Mouse (Mus musculus) c-Kit-positive CD71-negative TER-119-negative erythroid progenitor cells, embryonic 14.5 days (primary cell): ENCODE results near the gene Lyz1.
"Not testable (repeated sequence)": the region's sequence is repeated elsewhere in the genome, so short reads cannot be mapped to it uniquely, and the experiment has no call there.

Experiments
- DNase-seq: peaks from one replicate; pipeline ENCODE4 v3.0.0-alpha.2; 2013; ENCODE audit warnings: low read depth

The Lyz1 gene

GRCm38 (mm10) chr10:117287226-117287850, 5.3 kb downstream of the Lyz1 start:
- DNase-seq: no peak

- DNase-seq: no peak
Observed at GRCm38 (mm10) chr10:117286366-117286970, 6.2 kb downstream of the Lyz1 start.

- not testable (repeated sequence) for DNase-seq
Observed at GRCm38 (mm10) chr10:117285584-117285983, 7.1 kb downstream of the Lyz1 start.

- no peak for DNase-seq
Observed at GRCm38 (mm10) chr10:117284578-117285520, 7.8 kb downstream of the Lyz1 start.

GRCm38 (mm10) chr10:117283871-117284577, 8.6 kb downstream of the Lyz1 start:
- DNase-seq: no peak

- not testable (repeated sequence) for DNase-seq
Observed at GRCm38 (mm10) chr10:117283196-117283595, 9.5 kb downstream of the Lyz1 start.

GRCm38 (mm10) chr10:117282551-117282950, 10.1 kb downstream of the Lyz1 start:
- DNase-seq: no peak

- no peak for DNase-seq
Observed at GRCm38 (mm10) chr10:117282049-117282448, 10.6 kb downstream of the Lyz1 start, which contains the start of gene Lyz2. Gene Lyz2 (minus strand): TSS chr10:117282321.

GRCm38 (mm10) chr10:117281381-117281920, 11.2 kb downstream of the Lyz1 start:
- no peak for DNase-seq

- DNase-seq: no peak
Observed at GRCm38 (mm10) chr10:117280000-117280399, 12.7 kb downstream of the Lyz1 start.

- not testable (repeated sequence) for DNase-seq
Observed at GRCm38 (mm10) chr10:117278510-117278909, 14.2 kb downstream of the Lyz1 start.

- not testable (repeated sequence) for DNase-seq
Observed at GRCm38 (mm10) chr10:117277779-117278178, 14.9 kb downstream of the Lyz1 start.

GRCm38 (mm10) chr10:117275681-117276369, 16.8 kb downstream of the Lyz1 start:
- no peak for DNase-seq

- DNase-seq: not testable (repeated sequence)
Observed at GRCm38 (mm10) chr10:117274645-117275044, 18.0 kb downstream of the Lyz1 start.

- DNase-seq: no peak
Observed at GRCm38 (mm10) chr10:117272023-117272422, 20.6 kb downstream of the Lyz1 start.

GRCm38 (mm10) chr10:117259870-117260269, 32.8 kb downstream of the Lyz1 start:
- no peak for DNase-seq

- DNase-seq: no peak
Observed at GRCm38 (mm10) chr10:117238603-117239002, 54.1 kb downstream of the Lyz1 start, which contains the start of gene 9530003J23Rik. Gene 9530003J23Rik (minus strand): TSS chr10:117238703.
